Mouse (Mus musculus) testis, adult 2 months (tissue): ENCODE data around the gene Fto.

Source experiments
- CTCF ChIP-seq: fragments of 200-500 bp; IDR thresholded peaks from 2 replicates; pipeline ENCODE4 v1.5.1; 2012; ENCODE audit warnings: low read depth, mild to moderate bottlenecking, inconsistent platforms, low read length, moderate library complexity; ENCODE audit not compliant: control insufficient read depth, insufficient read depth, insufficient replicate concordance
- POLR2A ChIP-seq: fragments of 200-500 bp; IDR thresholded peaks from 2 replicates; pipeline ENCODE4 v1.6.1; 2012; ENCODE audit warnings: low read depth, mild to moderate bottlenecking, inconsistent platforms, low read length, moderate library complexity; ENCODE audit not compliant: control insufficient read depth

DNA sequence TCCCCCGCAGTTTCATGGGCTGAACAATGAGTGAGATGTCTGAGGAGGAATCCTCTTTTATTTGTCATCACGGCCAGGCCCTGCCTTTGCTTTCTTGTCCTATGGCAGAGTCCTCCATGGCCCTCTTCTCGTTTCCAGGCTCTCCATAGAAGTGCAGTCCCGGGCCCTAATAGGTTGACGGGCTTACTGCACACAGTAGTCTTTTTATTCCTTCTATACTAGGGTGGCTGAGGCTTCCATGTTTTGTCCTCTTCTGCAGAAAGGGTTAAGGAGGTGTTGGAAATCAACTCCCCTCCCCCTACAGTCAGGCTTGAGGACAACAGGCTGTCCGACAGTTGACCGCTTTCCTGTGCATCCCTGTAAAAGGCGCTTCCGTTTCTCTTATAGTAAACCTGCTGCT is 169.2 kb downstream of the Fto start:
- TF ChIP-seq POLR2A, result no peak
- no peak for TF ChIP-seq CTCF
